ENCODE assay signal across 11 mouse cellular contexts in genomic region chr10:96691319-96691870, GRCm38 (mm10).
A peak's percentile ranks its signal among the peaks of the same experiment; 100 is the strongest.
DNase-seq lines count a peak whose midpoint lies in the region; ATAC-seq and TF ChIP-seq lines count a peak whose summit lies in the region.
"Had no signal": no experiment of that assay in that cellular context is flagged by ENCODE, and none has a peak within 500 bp of the region (broad histone marks: within the 10 kb centered on the region; RNA-seq: fewer than 3 reads in every experiment).

No protein-coding gene starts in this region.

- DNase-seq in heart, postnatal 4 days, result no peak
- DNase-seq in lung, adult 2 months, result no peak
- peak; percentile 41 for DNase-seq in induced T-regulatory cell, adult 2 months (ENCODE audit: low read depth)
- no peak for DNase-seq in right cerebral cortex, adult 2 months (ENCODE audit: low spot score in 2 of 2)
- DNase-seq: cerebellum, postnatal 25 days; right cerebral cortex, postnatal 14 days had no signal

- no peak for TF ChIP-seq POLR2A in lung, adult 2 months (IDR thresholded peaks at IDR 0.05; ENCODE audit: borderline replicate concordance, extremely low read depth, low read depth, low read length)
- no peak for TF ChIP-seq POLR2A in small intestine, adult 2 months (IDR thresholded peaks at IDR 0.05; ENCODE audit: low read depth, low read length)

- no peak overlapping the region for H3K4me2 ChIP-seq in heart, embryonic 16.5 days (ENCODE audit: low read depth, low read length)
- H3K4me2 ChIP-seq in lung, embryonic 15.5 days, result no peak overlapping the region

- ATAC-seq in heart, embryonic 16.5 days (replicated peaks; ENCODE audit: extremely low read depth, insufficient read depth, low FRiP score), result no peak
- no peak; the same call in 1 of the 2 replicates for ATAC-seq in lung, embryonic 15.5 days (ENCODE audit: borderline replicate concordance, extremely low read depth, low FRiP score, low TSS enrichment)

- H3K27ac ChIP-seq in heart, embryonic 16.5 days (ENCODE audit: low read length), result peak overlapping the region; percentile 35
- peak overlapping the region; percentile 54 for H3K27ac ChIP-seq in lung, embryonic 15.5 days
- H3K27ac ChIP-seq in small intestine, adult 2 months (ENCODE audit: insufficient read depth, low read depth, low read length), result peak overlapping the region; percentile 100
- H3K27ac ChIP-seq: embryonic facial prominence, embryonic 10.5 days; left cerebral cortex, adult 2 months had no signal

- H3K4me3 ChIP-seq in heart, embryonic 16.5 days (ENCODE audit: low read length), result no peak overlapping the region
- no peak overlapping the region for H3K4me3 ChIP-seq in lung, embryonic 15.5 days
- H3K4me3 ChIP-seq in lung, adult 2 months (replicated peaks; ENCODE audit: extremely low read depth, low read depth, low read length), result no peak overlapping the region
- H3K4me3 ChIP-seq in small intestine, adult 2 months (ENCODE audit: low read depth, low read length), result peak overlapping the region; percentile 20
- H3K4me3 ChIP-seq: embryonic facial prominence, embryonic 10.5 days; left cerebral cortex, adult 2 months had no signal

- H3K9me3 ChIP-seq in heart, embryonic 16.5 days (replicated peaks; ENCODE audit: control insufficient read depth, low read length), result no peaks in the 10 kb centered on the region
- H3K9me3 ChIP-seq in lung, embryonic 15.5 days, result no peaks in the 10 kb centered on the region
- H3K9me3 ChIP-seq: embryonic facial prominence, embryonic 10.5 days had no signal

- 78% methylated on average over 6 of the region's 6 CpGs for WGBS in heart, embryonic 16.5 days
- 41% methylated on average over 6 of the region's 6 CpGs for WGBS in lung, embryonic 15.5 days
- 70% methylated on average over 6 of the region's 6 CpGs for WGBS in lung, adult 2 months
- 26% methylated on average over 6 of the region's 6 CpGs for WGBS in small intestine, adult 2 months

- peaks cover 27% of the 10 kb centered on the region for H3K4me1 ChIP-seq in heart, embryonic 16.5 days (ENCODE audit: control insufficient read depth, insufficient read depth, low read length)
- H3K4me1 ChIP-seq in lung, embryonic 15.5 days, result peaks cover 56% of the 10 kb centered on the region
- H3K4me1 ChIP-seq in lung, adult 2 months (ENCODE audit: control insufficient read depth, insufficient read depth, low read length), result peaks cover 10% of the 10 kb centered on the region
- peaks cover 35% of the 10 kb centered on the region for H3K4me1 ChIP-seq in small intestine, adult 2 months (ENCODE audit: control insufficient read depth, insufficient read depth, insufficient read length, low read length)
- H3K4me1 ChIP-seq: embryonic facial prominence, embryonic 10.5 days had no signal

- no peaks in the 10 kb centered on the region for H3K36me3 ChIP-seq in heart, embryonic 16.5 days (ENCODE audit: control insufficient read depth, insufficient read depth)
- H3K36me3 ChIP-seq in lung, embryonic 15.5 days, result no peaks in the 10 kb centered on the region
- H3K36me3 ChIP-seq in small intestine, adult 2 months (ENCODE audit: control insufficient read depth, insufficient read depth, low read length), result no peaks in the 10 kb centered on the region
- H3K36me3 ChIP-seq: embryonic facial prominence, embryonic 10.5 days had no signal

- TF ChIP-seq CTCF in lung, adult 2 months (IDR thresholded peaks at IDR 0.05; ENCODE audit: insufficient read depth, low read length), result no peak
- no peak for TF ChIP-seq CTCF in small intestine, adult 2 months (IDR thresholded peaks at IDR 0.05; ENCODE audit: extremely low read depth, insufficient read length, insufficient replicate concordance, low read depth, low read length)

- H3K27me3 ChIP-seq in heart, embryonic 16.5 days (ENCODE audit: control insufficient read depth, insufficient read depth, low read length), result no peaks in the 10 kb centered on the region
- no peaks in the 10 kb centered on the region for H3K27me3 ChIP-seq in lung, embryonic 15.5 days
- no peaks in the 10 kb centered on the region for H3K27me3 ChIP-seq in small intestine, adult 2 months (ENCODE audit: control insufficient read depth, insufficient read depth, low read length)

- no peak overlapping the region for H3K9ac ChIP-seq in heart, embryonic 16.5 days (ENCODE audit: low read length)
- no peak overlapping the region for H3K9ac ChIP-seq in lung, embryonic 15.5 days

Comparison
In these comparisons a context has a peak if more than half of its experiments do, and no peak if none do; other contexts are left out.
1. H3K27ac ChIP-seq: peak in every context shown above with its lines; median percentile 100 in small intestine, adult 2 months; 54 in lung, embryonic 15.5 days; 35 in heart, embryonic 16.5 days.